Mouse (Mus musculus) spleen, adult 2 months (tissue): ENCODE measurements around the gene Tfr2.

ENCODE experiments used
- CTCF ChIP-seq: fragments of 200-500 bp; IDR thresholded peaks from 2 replicates; pipeline ENCODE4 v1.5.1; 2011; ENCODE audit warnings: mild to moderate bottlenecking, inconsistent platforms; ENCODE audit not compliant: insufficient read depth, insufficient read length, insufficient replicate concordance; ENCODE audit errors: extremely low read depth
- POLR2A ChIP-seq: fragments of 200-500 bp; IDR thresholded peaks from 2 replicates; pipeline ENCODE4 v1.6.1; 2011; ENCODE audit warnings: low read depth, low read length, inconsistent platforms

DNA sequence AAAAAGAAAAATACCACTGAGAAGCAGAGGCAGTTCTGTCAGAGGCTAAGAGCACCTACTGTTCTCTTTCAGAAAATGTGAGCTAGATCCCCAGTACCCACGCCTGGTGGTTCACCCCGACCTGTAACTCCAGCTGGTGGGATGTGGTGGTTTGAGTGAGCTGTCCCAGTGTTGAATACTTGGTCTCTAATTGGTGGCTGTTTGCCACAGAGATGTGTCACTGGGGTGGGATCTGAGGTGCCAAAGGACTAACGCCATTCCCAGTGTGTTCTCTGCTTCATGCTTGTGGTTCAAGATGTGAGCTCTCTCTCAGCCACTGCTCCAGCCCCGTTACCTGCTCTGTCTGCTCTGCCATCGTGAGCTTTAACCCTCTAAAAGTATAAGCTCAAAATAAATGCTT, 20.9 kb downstream of the Tfr2 start:
- TF ChIP-seq CTCF (no peak), POLR2A (no peak)
